Mouse (Mus musculus): Measurements from ENCODE around the gene Supt6.

Supt6 gene

GRCm38 (mm10) chr11:78245627-78246317, at the start of gene Supt6, which contains the start of gene Sdf2:
TSS of gene Supt6 (minus strand) at chr11:78245987.
TSS of gene Sdf2 (plus strand) at chr11:78245746.
- under 1% methylated on average over 50 of the region's 50 CpGs for WGBS

- 93% methylated on average over 6 of the region's 6 CpGs for WGBS
Observed at GRCm38 (mm10) chr11:78294585-78294984, 48.8 kb upstream of the Supt6 start.

GRCm38 (mm10) chr11:78290654-78291053, 44.9 kb upstream of the Supt6 start, which contains the start of gene BC030499:
TSS of gene BC030499 (plus strand) at chr11:78290841.
- WGBS: 41% methylated on average over 4 of the region's 4 CpGs

- 81% methylated on average over 7 of the region's 7 CpGs for WGBS
Observed at GRCm38 (mm10) chr11:78289146-78289763, 43.5 kb upstream of the Supt6 start.

GRCm38 (mm10) chr11:78279586-78279985, 33.8 kb upstream of the Supt6 start:
- 47% methylated on average over 4 of the region's 4 CpGs for WGBS

GRCm38 (mm10) chr11:78278853-78279252, 33.1 kb upstream of the Supt6 start:
- WGBS: 77% methylated on average over 7 of the region's 7 CpGs

GRCm38 (mm10) chr11:78276169-78276568, 30.4 kb upstream of the Supt6 start:
- 95% methylated on average over 4 of the region's 4 CpGs for WGBS

- WGBS: 98% methylated on average over 1 of the region's 1 CpGs
Observed at GRCm38 (mm10) chr11:78275596-78275995, 29.8 kb upstream of the Supt6 start.

GRCm38 (mm10) chr11:78271986-78272385, 26.2 kb upstream of the Supt6 start:
- WGBS: 36% methylated on average over 13 of the region's 13 CpGs

GRCm38 (mm10) chr11:78265571-78265970, 19.8 kb upstream of the Supt6 start:
- 90% methylated on average over 6 of the region's 6 CpGs for WGBS

- 3% methylated on average over 8 of the region's 8 CpGs for WGBS
Observed at GRCm38 (mm10) chr11:78262550-78262949, 16.8 kb upstream of the Supt6 start.

GRCm38 (mm10) chr11:78261380-78262352, 15.9 kb upstream of the Supt6 start, which contains the start of gene 2610507B11Rik:
TSS of gene 2610507B11Rik (plus strand) at chr11:78261752.
- 1% methylated on average over 111 of the region's 115 CpGs for WGBS

- 86% methylated on average over 2 of the region's 2 CpGs for WGBS
Observed at GRCm38 (mm10) chr11:78260489-78261258, 14.9 kb upstream of the Supt6 start.

- WGBS: 100% methylated on average over 1 of the region's 1 CpGs
Observed at GRCm38 (mm10) chr11:78256618-78257017, 10.8 kb upstream of the Supt6 start.

GRCm38 (mm10) chr11:78247727-78248140, 1.9 kb upstream of the Supt6 start:
- 57% methylated on average over 4 of the region's 4 CpGs for WGBS

GRCm38 (mm10) chr11:78247012-78247348, 1.2 kb upstream of the Supt6 start:
- WGBS: 73% methylated on average over 3 of the region's 3 CpGs

GRCm38 (mm10) chr11:78246318-78247011, 678 bp upstream of the Supt6 start:
- 33% methylated on average over 7 of the region's 7 CpGs for WGBS

GRCm38 (mm10) chr11:78245261-78245626, 543 bp downstream of the Supt6 start:
- under 1% methylated on average over 19 of the region's 19 CpGs for WGBS

GRCm38 (mm10) chr11:78240193-78240857, 5.5 kb downstream of the Supt6 start:
- WGBS: 22% methylated on average over 9 of the region's 9 CpGs

- 77% methylated on average over 6 of the region's 6 CpGs for WGBS
Observed at GRCm38 (mm10) chr11:78231518-78231917, 14.3 kb downstream of the Supt6 start.
